Mouse (Mus musculus) heart, embryonic 12.5 days (tissue): Measurements from ENCODE around the gene Ralbp1. TPM values are rescaled to one million over a fixed set of nuclear protein-coding genes. Genes with fewer than 3 reads are reported as not detected.

ENCODE experiments used
- ATAC-seq: fragments of 200-750 bp; cut with Nextera tagmentation; 2 replicates; pipeline ENCODE4 v1.8.0; 2017; ENCODE audit warnings: moderate TSS enrichment, moderate library complexity; ENCODE audit not compliant: insufficient number of reproducible peaks, low FRiP score
- H3K27ac ChIP-seq: fragments of 300-500 bp; sonication (generic); 2 replicates; pipeline ENCODE4 v1.5.1; 2016; ENCODE audit warnings: mild to moderate bottlenecking, moderate library complexity; ENCODE audit not compliant: poor library complexity, severe bottlenecking
- H3K27me3 ChIP-seq: fragments of 300-500 bp; sonication (generic); replicated peaks from 2 replicates; pipeline ENCODE4 v1.6.1; 2016; ENCODE audit warnings: mild to moderate bottlenecking, moderate library complexity
- H3K36me3 ChIP-seq: fragments of 300-500 bp; sonication (generic); 2 replicates; pipeline ENCODE4 v1.6.1; 2016; ENCODE audit warnings: mild to moderate bottlenecking, moderate library complexity
- H3K4me1 ChIP-seq: fragments of 300-500 bp; sonication (generic); replicated peaks from 2 replicates; pipeline ENCODE4 v1.6.1; 2016; ENCODE audit warnings: mild to moderate bottlenecking
- H3K4me2 ChIP-seq: fragments of 300-500 bp; sonication (generic); 2 replicates; pipeline ENCODE4 v1.6.1; 2016; ENCODE audit warnings: mild to moderate bottlenecking, moderate library complexity
- H3K4me3 ChIP-seq: fragments of 300-500 bp; sonication (generic); 2 replicates; pipeline ENCODE4 v1.5.1; 2016; ENCODE audit warnings: mild to moderate bottlenecking
- H3K9ac ChIP-seq: fragments of 300-500 bp; sonication (generic); 2 replicates; pipeline ENCODE4 v1.6.1; 2016; ENCODE audit warnings: mild to moderate bottlenecking, moderate library complexity
- H3K9me3 ChIP-seq: fragments of 300-500 bp; sonication (generic); replicated peaks from 2 replicates; pipeline ENCODE4 v1.6.1; 2016; ENCODE audit warnings: mild to moderate bottlenecking, moderate library complexity
- WGBS: fragments of 180-500 bp; shearing (Covaris S2); methylation state at CpG from one replicate; pipeline ENCODE4 v1.1.7; 2016; 5-methylcytosine and 5-hydroxymethylcytosine counted together
- polyA plus RNA-seq: library from polyadenylated mRNA; unstranded; fragments of >200 nt; fragmentation: Nextera tagmentation; extraction: Ambion mirVana; gene quantifications from 2 replicates; pipeline ENCODE4 v1.2.1, GENCODE M21; 2016

Gene Ralbp1
- polyA plus RNA-seq, 1 experiment from 2014 or later = 41.1 TPM

DNA sequence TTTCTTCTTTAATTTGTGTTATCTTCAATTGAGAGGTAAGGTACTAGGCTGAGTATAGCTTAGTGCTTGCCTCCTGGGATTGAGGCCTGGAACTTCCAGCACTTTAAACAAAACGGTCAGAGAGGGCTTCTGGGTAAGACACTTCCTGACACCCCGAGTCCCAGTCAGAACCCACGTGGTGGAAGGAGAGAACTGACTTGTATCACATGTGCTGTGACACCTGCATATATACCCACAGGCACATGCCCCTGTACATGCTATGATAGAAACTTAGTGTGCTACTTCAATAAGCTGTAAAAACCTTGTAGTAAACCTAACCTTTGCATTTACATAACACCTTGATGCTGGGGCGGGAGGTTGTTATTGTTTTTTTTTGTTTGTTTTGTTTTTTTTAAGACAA, 87.2 kb downstream of the Ralbp1 start:
- Histone ChIP-seq H3K9me3 (no peaks in the 10 kb centered on the region), H3K9ac (no peak overlapping the region), H3K36me3 (peaks cover 11% of the 10 kb centered on the region), H3K4me2 (no peak overlapping the region), H3K4me3 (no peak overlapping the region), H3K27me3 (no peaks in the 10 kb centered on the region), H3K27ac (no peak overlapping the region), H3K4me1 (peaks cover 26% of the 10 kb centered on the region)
- WGBS = 57% methylated on average over 4 of the region's 4 CpGs
- ATAC-seq = no peak

Other genes with a start within 250 kb of the Ralbp1 start
- gene Txndc2, start 243.6 kb downstream of the Ralbp1 start, polyA plus RNA-seq = 0.10 TPM in 1 of 2 replicates, not detected in the other
- gene Rab31, start 113.0 kb downstream of the Ralbp1 start, polyA plus RNA-seq = 31.2 and 33.4 TPM in 2 replicates
- 33.5 and 37.5 TPM in 2 replicates for gene Ppp4r1, start 103.2 kb downstream of the Ralbp1 start, polyA plus RNA-seq
- 109 TPM in 2 replicates for gene Twsg1, start 65.4 kb upstream of the Ralbp1 start, polyA plus RNA-seq
- 18.7 and 19.6 TPM in 2 replicates for gene Ankrd12, start 191.3 kb upstream of the Ralbp1 start, polyA plus RNA-seq
- 482 and 485 TPM in 2 replicates for gene Ndufv2, start 215.8 kb upstream of the Ralbp1 start, polyA plus RNA-seq
- gene Washc1, start 225.7 kb upstream of the Ralbp1 start, polyA plus RNA-seq = 27.6 and 30.2 TPM in 2 replicates
- gene Ddx11, start 237.7 kb upstream of the Ralbp1 start, polyA plus RNA-seq = 18.0 and 20.5 TPM in 2 replicates